Mouse (Mus musculus) spleen, postnatal 36 days (tissue): ENCODE data around the gene Trio.
A peak's percentile ranks its signal among the peaks of the same experiment; 100 is the strongest.

Source experiments
- DNase-seq, 2 experiments: peaks; one replicate each; pipeline ENCODE4 v3.0.0; 2022; ENCODE audit warnings: low spot score in 2 of 2, mixed read lengths in 1 of 2

The Trio gene

DNA sequence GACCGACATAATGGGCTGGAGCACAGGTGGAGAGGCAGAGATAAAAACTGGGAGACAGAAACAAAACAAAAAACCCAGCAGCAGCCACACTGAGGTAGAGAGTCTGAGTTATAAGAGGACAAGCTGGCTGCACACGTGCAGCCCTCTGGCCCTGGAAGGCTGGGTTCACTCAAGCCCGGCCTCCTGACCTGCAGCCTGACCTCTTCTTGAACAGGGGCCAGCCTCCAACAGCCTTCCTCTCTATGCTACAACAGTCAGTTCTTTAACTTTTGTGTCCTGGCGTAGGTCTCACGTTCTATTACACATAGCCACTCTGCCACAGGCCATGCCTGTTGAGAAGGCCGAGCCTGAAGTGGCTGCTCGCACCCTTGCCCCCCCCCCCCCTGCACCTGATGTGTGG is 147.8 kb downstream of the Trio start:
- DNase-seq = no peak

DNA sequence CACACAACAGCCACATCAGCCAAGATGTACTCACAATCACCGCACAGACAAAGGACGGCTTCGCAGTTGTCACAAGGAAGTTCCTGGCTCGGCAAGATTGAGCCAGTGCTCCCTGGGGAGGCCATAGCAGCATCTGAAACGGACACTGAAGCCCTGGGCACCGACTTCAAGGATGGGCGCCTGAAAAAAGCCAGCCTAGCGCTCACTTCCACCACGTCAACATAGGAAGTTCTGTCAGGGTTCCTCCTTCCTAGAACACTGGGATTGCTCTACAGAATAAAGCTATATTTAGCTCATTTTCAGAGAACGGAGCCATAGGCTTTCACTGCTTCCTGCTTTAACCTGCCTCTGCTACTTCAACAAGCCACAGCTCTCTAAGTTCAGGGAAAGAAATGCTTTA is 149.3 kb downstream of the Trio start:
- DNase-seq = no peak

DNA sequence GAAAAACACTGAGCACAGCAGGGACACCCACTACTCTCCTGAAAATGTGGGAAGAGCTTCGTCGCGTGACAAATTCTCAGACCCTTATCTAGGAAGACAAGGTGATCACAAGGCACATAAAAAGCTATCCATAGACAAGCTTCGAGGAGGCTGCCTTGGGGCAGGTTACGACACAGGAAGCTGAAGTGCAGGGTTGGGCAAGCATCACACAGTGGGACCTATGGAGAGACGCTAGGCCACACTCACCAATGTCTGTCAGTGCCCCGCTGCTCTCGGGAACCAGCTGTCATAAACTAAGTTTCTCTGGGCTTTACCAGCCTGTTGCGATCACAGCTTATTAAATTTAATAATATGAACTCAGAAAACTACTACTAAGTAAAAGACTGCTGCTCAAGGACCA is 149.9 kb downstream of the Trio start:
- no peak for DNase-seq

DNA sequence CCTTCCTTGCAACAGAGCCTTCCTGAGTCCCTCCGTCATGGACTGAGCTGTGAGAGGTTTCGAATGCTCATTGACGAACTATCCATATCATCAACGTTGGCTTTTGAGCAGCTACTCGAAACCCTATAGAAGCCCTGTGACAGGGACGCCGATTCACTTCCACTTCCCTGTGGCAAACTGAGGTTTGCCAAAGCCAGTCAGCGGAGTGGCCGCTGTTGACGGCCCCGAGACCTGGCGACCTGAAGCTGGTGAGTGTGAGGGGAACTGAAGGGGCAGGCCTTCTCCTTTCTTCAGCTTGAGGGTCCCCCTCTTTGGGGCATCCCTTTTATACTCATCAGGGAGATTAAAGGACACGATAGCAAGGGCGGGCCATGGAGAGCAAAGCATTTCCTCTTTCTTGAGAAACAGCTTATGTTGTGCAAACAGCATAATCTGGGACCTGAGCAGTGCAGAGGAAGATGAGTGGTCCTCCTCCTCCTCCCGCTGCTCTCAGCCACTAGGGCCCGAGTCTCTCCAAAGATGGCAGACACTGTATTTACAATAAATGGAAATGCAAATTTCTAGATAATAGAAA is 151.8 kb downstream of the Trio start:
- no peak for DNase-seq

DNA sequence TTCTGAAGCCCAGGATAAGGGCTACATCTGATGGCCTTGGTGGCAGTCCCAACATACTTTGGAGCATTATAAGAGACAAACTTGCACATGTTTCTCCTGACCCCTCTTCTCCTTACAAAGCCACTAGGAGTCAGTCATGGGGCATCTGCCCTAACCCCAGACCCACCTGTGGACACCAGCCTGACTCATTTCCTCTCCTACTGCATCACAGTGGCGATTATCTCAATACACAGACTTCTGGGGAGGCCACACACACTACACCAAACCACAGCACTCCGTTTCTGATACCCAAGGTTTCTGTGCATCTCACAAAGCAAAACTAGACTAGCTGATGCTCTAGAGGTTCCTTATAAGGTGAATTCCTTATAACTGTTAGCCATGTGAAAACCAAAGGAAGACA is 153.4 kb downstream of the Trio start:
- DNase-seq = no peak

DNA sequence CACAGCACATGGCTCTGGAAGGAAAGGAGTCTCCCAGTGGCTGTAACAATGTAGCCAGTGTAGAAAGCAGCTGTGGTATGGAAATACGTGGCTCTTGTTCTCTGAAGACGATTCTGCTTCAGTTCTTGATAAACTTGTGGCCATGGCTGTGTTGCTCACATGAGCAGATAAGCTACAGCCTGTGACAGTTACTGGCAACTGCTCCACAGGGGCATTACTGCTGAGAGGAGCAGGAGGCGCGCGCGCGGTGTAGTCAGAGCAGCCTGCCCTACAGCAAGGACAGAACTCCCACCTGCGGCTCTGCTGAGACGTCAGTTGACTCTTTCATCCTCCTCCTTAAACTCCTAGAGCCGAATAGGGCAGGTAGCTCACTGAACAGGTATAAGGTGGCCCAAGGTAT is 153.9 kb downstream of the Trio start:
- DNase-seq = no peak

DNA sequence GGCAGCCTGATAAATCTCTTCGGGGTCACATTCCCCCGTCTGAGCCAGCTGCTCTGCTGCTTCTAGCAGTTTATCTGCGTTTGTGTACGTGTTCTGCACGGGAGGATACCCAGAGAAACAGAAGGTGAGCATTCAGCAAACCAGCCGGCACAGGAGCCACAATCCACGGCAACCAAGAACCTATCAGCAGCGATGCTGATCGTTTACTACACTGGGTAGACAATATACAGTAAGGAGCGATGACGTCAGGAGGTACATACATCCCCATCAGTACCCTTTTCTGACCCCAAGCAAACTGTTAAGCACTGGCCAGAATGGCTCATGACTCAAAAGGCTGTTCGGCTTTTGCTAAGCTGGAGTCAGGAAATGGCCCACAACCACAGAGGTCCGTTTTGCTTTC is 154.4 kb downstream of the Trio start:
- DNase-seq = no peak

DNA sequence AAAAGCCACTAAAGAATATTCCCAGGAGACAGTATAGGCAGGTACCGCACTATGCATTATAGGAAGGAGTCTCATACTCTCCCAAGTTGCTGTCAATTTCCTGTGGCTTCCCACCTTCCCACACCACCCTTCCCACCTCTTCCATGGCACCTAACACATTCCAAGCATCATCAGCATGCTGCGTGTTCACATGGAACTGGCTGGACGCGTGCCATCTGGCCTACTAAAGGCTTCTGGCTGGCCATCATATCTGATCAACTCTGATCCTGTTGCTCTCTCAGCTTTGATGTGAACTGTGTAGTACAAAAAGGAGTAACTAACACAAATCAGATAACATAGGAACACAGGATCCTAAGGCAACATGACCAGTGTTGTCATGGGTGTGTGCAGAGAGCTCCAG is 156.6 kb downstream of the Trio start:
- DNase-seq = no peak

DNA sequence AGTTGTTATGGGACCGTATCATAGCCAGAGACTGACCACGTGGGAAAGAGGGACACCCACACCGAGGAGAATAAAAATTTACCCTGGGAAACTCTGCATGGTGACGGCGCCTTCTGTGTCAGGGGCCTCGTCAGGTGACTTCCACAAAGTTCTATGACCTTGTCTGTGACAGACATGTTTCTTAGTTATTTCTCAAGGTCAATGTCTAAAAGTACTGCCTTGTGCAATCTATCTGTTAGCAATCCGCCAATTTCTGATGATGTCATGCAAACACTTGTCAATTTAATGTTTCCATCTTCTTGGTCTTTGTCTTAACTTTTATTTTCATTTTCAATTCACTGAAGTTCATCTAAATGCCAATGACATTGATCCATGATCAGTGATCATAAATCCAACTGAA is 157.8 kb downstream of the Trio start:
- DNase-seq = no peak

DNA sequence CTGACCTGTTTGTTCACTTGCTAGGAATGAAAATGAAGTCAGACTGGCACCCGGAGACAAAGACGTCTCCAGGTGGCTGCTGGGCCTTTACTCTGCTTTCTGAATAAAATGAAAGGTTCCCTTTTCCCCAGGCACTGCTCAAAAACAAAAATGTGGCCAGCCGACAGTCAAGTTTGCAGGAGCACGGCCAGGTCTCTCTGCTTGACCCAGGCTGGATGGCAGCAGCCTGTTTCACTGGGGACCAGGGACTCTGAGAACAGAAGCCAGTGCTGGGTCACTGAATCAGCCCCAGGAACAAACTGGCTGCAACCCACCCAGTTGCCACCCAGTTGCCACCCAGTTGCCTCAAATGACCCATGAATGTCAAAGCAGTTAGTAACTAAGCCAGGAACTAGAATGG is 159.2 kb downstream of the Trio start:
- DNase-seq = no peak

DNA sequence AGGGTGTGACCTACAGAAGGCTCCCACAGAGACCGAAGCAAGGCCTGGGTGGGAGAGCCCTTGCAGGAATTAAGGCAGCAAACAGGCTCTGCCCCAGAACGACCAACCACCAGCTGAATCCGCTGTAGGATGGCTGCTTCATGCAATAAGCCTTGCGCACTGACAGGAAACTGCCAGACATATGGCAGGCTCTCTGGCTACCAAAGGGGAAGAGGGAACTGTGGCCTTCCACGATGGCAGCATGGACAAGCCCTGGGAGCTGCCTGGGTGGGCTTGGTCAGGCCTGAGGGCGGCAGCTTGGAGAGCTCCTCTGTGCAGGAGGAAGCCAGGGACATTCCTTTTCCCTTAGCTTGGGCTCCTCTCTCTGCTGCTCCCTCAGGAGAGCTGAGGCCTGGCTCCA is 159.6 kb downstream of the Trio start:
- DNase-seq = no peak

DNA sequence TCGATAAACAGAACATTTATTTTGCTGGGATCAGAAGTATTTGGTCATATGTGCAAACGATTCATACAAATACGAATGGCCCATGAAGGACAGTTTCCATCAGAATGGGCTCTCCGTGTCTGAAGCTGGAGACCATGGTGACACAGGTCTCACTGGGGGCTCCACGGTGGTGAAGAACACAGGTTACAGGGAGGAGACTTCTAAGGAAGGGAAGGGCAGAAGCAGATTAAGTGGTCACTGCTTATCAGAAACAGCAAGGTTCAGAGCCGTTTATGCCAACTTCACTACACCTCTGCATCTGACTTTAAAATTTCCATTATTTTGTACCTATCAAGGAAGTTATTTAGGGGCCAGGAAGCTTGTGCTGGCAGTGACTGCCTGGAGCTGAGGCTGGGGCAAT is 161.3 kb downstream of the Trio start:
- DNase-seq = no peak

DNA sequence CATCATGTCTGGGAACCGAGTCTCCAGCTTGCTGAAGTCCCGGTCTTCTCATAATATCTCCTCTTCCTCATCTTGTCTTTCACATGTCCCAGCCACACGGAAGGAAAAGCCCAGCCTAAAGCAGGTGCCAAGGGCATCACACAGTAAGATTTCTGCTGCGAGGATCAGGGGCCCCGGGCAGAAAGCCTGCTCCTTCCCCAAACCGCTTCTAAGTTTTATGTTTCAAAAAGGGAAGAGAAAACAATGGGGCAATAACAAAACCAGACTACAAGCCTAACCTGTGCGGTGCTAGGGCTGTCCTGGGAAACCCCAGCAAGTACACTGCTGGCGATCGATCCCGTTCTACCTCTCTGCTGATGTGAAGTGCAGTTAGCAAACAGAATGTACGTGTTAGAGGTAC is 162.7 kb downstream of the Trio start:
- DNase-seq = no peak

DNA sequence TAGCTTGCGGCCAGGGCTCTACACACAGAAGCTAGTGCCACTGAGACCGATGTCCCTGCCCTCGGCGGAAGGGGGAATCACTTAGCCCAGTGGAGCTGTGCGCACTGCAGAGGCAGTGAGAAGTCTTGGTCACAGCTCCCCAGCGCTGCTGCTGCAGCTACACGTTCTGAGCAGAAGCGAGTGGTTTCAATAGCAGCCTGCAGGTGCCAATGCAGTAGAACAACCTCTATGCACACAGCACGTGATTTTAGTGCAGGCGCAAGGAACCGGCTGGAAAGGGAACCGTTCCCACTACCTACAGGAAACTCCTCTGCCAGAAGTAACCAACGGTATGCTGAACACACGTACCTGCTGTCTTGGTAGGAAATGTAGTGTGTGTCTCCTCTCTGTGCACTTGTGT is 165.2 kb downstream of the Trio start:
- DNase-seq = no peak

DNA sequence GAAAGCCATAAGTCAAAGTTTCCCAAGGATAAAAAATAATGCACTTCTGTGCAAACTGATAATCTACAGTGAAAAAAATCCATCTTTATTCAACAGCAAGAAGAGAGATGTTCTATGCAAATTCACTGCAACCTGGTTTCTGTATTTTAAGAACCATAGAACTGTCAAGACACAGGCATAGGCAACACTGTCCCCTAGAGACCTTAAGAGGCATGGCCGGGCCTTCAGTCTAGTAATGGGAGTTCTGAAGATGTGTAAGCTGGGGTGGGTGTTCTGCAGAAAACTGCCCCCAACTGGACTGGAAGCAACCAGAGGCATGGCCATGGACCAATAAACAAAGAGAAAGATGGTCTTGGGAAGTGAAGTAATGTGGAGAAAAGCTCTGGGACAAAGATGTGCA is 166.1 kb downstream of the Trio start:
- DNase-seq = peak in 1 of 2 experiments; percentile 28

DNA sequence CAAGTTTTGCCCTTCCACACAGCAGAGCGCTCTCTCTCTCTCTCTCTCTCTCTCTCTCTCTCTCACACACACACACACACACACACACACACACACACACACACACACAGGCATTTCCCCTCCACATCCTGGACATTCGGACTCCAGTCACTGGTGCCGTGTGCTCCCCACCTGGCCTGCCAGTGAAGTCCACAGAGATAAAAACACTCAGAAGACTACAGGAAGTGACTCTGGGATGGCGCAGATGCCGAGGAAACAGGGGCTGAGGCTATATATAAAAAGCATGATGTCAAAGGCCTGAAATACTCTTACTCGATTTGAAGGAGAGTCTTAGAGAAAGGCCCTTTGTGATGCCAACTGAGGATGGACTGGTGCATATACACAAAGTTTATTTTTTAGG is 166.5 kb downstream of the Trio start:
- no peak for DNase-seq

DNA sequence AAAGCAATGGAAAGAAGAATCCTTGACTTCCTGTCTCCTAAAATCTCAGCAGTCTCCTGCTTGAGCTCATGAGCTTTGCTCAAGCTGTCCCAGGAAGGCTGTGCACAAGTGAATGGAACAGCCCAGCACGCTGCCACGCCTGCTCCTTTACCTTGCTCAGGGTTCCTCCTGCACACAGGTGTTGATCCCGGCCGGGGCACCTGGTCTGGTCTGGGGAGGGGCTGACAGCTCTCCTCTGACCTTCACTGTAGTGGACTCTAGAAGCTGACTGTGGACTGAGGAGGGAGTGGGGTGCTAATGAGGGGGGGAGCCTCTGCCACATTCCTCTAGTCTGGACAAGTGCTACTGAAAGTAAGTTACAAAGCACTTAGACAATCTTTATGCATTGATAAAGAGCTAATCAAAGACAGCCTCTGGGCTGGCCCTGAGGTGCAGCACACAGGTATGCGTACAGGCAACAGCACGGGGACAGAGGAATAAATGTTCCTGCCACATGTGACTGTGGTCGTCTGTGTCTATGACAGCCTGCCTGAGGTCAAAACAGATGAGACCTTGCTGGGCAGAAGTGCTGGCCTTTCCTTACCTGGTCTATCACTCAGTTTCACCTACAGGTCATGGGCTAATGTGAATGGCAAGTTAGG is 167.3 kb downstream of the Trio start:
- no peak for DNase-seq

DNA sequence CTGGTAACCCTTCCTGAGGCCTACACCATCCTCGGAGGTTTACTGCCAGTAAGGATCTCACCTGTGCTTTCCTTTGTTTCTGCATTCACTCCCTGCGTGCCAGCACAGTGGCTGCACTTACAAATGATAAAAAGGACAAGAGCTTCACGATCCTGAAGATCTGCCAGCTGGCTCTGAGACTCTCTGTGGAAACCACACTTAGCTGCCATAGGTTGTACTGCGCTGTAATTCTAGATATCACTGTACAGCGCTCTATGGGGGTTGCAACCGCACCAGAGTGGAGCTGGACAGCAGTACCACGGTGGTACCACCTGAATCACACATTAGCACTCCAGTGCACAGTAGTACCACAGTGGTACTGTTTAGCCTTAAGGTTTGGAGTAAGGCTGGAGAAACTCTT is 168.4 kb downstream of the Trio start:
- no peak for DNase-seq

DNA sequence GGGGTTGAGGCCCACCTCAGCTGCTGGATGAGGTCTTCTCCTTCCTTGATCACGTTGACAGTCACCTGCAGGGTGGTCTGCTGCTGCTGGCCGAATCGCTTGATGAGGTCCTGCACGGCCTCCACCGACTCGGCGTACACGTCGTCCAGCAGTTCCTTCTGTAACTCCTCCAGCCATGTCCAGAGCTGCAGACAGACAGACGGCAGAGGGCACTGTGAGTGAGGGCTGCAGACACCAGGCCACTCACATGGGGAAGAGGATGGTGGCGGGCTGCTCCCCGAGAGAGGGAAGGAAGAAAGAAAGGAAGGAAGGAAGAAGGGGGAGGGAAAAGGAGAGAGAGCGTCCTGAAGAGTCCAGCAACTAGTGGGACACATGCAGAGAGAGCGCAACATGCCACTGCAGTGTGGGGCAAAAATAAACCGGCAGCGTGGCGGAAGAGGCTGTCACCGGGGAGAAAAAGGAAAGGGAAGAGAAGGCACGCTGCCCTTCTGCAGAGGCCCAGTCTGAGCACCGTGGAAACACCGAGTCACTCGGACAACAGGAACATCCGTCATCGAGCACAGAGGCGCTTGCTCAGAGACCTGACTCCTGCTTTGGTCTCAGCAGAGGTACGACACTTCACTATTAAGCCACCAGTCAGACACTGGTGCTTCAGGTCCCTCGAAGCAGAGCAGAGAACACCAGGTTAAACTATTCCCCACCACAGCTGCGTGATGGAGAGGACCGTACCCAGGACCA is 169.4 kb downstream of the Trio start:
- DNase-seq = peak; percentile 22 to 32

DNA sequence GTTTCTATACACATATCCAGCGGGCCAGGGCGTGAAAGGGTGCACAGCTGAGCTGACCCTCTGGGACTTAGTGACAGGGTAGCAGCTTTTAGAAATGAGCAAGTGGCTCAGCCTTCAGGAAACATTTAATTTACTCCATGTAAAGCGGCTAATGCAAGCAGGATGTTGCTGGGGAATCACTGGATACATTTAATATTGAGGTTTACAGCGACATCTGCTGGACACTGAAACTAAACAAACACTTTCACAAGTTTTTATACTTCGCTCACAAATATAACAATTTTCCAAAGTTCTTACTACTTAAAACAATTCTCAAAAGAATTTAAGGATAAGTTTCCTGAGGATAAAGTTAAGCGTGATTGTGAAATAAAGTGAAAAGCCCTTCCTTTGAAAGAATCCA is 174.3 kb downstream of the Trio start:
- no peak for DNase-seq

DNA sequence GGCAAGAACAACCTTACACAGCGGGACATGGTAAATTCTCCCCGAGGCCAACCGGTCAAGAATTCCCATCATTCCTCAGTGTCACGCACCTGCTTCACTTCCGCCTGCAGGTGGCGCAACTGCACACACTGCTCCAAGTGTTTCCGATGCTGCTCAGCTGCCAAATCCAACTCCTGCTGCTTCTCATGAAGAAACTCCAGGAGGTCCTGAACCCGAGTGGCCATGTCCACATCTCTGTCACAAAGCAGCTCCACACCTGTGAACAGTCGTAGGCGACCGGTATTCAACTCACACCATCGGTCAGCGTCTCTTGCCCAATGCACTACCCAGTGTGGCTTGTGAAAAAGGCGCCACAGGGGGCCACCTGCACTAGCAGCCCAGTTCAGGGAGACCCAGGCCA is 174.7 kb downstream of the Trio start:
- DNase-seq = no peak

DNA sequence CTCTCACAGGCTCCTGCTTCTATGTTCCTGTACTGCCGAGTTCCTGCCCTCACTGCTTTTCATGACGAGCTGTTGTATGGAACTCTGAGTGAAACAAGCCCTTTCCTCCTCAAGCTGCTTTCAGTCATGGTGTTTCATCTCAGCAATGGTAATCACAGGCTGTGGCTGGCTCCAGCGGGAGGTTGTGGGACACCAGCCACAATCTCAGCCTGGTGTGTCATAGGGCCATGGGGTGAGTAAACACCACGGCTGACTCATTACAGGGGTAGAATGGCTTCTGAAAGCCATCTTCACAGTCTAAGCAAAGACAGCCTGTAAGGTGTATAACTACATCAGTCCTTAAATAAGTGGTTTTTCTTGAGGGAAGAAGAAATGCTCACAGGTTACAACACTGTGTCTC is 175.7 kb downstream of the Trio start:
- DNase-seq = no peak

DNA sequence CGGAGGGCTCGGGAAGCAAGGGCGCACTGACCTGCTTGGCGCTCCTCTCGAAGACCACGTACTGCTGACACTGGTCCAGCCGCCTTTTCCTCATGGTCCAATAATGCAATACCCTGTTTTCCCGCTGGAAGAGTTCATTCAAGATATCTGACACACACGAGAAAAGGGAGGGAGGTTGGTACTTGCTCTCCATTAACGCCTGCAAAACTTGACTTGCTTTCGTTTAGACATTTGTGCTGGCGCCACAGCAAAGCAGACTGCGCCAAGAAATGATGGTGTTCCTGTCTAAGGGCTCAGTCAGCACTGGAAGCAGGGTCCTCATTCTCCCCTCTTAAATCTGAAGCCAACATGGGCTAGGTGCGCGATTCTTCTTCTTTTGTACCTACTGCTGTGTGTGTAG is 184.0 kb downstream of the Trio start:
- DNase-seq = no peak

DNA sequence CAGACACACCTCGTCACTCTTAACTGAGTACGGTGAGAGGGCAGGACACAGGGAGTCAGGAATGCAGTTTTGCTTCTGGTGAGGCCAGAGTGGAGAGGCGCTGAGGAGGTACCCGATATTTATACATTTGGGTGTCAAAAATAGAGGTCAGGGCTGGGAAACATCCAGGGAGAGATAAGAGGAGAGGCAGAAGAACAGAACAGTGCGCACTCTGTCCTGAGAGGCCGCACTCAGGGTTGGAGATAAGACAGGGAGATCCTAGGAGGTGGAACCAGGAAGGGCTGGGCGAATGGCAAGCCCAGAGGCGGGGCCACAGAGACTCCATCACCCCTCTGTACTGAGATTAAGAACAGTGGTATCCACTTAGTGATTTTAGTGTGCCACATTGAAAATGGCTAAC is 185.1 kb downstream of the Trio start:
- DNase-seq = no peak
